Mouse (Mus musculus) bone marrow macrophage, adult 2 months (primary cell): ENCODE results near the gene Mettl24. TPM values are rescaled to one million over a fixed set of nuclear protein-coding genes. Genes with fewer than 3 reads are reported as not detected.
A peak's percentile ranks its signal among the peaks of the same experiment; 100 is the strongest.

Experiments used
- H3K27ac ChIP-seq: 2 replicates; pipeline ENCODE4 v1.5.1; 2012; ENCODE audit warnings: low read depth, low read length; ENCODE audit not compliant: insufficient read depth
- H3K4me1 ChIP-seq: 2 replicates; pipeline ENCODE4 v1.6.1; 2012; ENCODE audit warnings: low read length; ENCODE audit not compliant: control insufficient read depth, insufficient read depth
- H3K4me3 ChIP-seq: 2 replicates; pipeline ENCODE4 v1.5.1; 2012; ENCODE audit warnings: mild to moderate bottlenecking, low read length, moderate library complexity; ENCODE audit not compliant: insufficient read depth
- CTCF ChIP-seq: IDR thresholded peaks from 2 replicates; pipeline ENCODE4 v1.5.1; 2012; ENCODE audit warnings: low read depth, mild to moderate bottlenecking, low read length, moderate library complexity
- POLR2A ChIP-seq: IDR thresholded peaks from 2 replicates; pipeline ENCODE4 v1.6.1; 2012; ENCODE audit warnings: mild to moderate bottlenecking, low read depth, low read length, borderline replicate concordance
- polyA plus RNA-seq: library from polyadenylated mRNA; stranded (reverse); fragments of >200 nt; gene quantifications from 2 replicates; pipeline ENCODE4 v1.2.4, GENCODE M21; 2012; ENCODE audit not compliant: missing spikeins, insufficient read depth, insufficient read length

The Mettl24 gene
- polyA plus RNA-seq, 1 experiment, result not detected

DNA sequence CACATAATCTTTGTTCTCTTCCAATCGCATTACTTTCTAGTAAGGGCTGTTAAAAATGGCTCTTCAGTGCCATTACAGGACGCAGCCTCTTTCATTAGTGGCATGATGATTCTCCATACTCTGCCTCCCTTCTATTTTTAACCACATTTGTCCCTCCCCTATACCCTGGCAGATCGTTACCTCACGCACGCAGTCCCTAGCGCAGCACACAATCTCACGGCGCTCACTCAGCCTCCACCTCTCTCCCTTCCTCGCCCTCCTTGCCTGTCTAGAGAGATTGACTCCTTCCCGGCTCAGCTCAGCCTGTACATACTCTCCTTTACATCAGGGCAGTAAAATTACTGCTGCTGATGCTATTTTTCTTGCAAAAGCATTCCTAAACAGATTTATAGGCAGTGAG lies 161.5 kb downstream of the Mettl24 start:
- H3K4me1 ChIP-seq, result peaks cover 17% of the 10 kb centered on the region
- H3K4me3 ChIP-seq, result no peak overlapping the region
- no peak overlapping the region for H3K27ac ChIP-seq
- no peak for TF ChIP-seq POLR2A
- no peak for TF ChIP-seq CTCF

DNA sequence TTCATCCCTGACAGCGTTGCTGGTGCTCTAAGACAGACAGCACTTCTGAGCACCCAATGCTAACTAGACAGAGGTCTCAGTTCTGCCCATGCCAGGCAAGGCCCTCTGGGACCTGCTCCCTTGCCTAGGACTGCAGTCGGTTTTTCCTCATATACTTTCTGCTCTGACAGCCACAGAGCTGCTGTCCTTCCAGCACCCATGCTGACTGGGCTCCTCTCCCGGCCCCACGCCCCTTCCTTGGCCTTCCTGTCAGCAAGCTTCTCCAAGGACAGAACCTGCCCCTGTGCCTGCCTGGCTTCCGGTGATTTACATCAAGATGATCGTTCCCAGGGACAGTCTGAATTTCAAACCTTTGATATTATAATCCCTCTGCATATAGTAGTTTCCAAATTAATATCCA lies 162.5 kb downstream of the Mettl24 start:
- H3K4me1 ChIP-seq, result peaks cover 17% of the 10 kb centered on the region
- H3K4me3 ChIP-seq, result no peak overlapping the region
- no peak for TF ChIP-seq POLR2A
- TF ChIP-seq CTCF, result no peak
- no peak overlapping the region for H3K27ac ChIP-seq

DNA sequence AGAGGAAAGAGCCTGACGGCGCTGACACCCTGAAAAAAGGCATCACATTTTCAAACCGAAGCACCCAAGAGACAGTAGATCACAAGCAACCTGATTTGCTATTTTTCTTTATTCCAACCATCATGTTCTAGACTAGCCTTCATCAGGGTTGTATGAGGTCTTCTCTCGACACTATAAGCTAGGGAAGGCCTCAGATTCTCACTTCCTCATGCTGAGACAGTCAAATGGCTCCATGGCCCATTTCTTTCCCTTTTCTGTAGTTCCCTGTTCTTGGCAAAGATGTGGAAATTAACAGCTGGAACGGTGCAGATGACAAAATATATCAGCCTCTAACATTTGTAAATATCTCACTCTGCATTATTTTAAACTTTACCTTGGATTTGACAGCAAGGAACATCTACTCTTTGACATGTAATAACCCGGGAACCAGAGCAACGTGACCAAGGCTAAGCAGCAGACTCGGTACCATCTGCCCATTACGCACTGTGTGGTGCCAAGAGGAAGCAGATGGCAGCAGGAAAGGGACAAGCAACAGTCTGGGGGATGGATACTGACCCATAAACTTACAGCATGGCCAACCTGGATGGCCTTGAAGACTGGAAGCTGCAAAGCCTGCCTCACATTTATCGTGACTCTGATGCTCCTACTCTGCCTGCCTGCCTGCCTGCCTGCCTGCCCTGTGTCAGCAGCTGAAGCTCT lies 164.2 kb downstream of the Mettl24 start:
- Histone ChIP-seq H3K27ac (peak overlapping the region; percentile 20), H3K4me3 (no peak overlapping the region), H3K4me1 (peaks cover 17% of the 10 kb centered on the region)
- no peak for TF ChIP-seq POLR2A
- no peak for TF ChIP-seq CTCF

DNA sequence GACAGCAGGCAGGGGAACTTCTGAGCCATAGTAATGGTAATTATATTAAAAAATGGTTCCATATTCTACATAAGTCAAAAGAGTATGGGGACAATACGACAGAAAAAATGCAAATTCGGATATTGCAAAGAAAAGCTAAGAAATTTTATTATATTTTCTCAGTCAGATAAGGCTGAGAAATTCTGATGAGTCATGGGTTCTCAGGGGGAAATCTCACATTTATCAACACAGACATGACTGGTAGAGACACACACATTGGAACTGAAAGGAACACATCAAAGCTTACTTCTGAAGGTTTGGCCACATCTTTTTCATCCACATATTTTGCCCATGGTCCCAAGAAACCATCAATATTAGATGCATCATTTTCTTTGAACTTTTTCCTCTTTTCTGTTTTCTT lies 167.6 kb downstream of the Mettl24 start:
- no peak overlapping the region for H3K4me3 ChIP-seq
- no peak overlapping the region for H3K27ac ChIP-seq
- H3K4me1 ChIP-seq, result peaks cover 17% of the 10 kb centered on the region
- TF ChIP-seq CTCF (no peak), POLR2A (no peak)

DNA sequence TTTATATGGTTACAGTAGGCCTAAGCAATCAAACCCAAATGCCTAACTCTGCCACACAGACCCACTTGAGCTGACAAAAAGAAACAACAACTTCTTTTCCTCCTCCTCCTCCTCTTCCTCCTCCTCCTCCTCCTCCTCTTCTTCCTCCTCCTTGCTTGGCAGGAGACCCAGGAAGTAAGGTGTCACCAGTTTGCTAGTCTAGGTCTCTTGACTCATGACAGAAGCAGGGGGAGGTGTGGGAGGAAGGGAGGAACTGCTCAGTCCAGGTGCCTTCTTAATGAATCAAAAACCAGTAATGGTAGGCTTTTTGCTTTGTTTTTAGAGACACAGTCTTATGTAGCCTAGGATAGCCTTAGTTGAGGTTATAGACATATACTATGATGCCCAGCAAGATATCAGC lies 168.1 kb downstream of the Mettl24 start:
- Histone ChIP-seq H3K4me1 (peaks cover 17% of the 10 kb centered on the region), H3K4me3 (no peak overlapping the region), H3K27ac (no peak overlapping the region)
- no peak for TF ChIP-seq CTCF
- TF ChIP-seq POLR2A, result no peak

DNA sequence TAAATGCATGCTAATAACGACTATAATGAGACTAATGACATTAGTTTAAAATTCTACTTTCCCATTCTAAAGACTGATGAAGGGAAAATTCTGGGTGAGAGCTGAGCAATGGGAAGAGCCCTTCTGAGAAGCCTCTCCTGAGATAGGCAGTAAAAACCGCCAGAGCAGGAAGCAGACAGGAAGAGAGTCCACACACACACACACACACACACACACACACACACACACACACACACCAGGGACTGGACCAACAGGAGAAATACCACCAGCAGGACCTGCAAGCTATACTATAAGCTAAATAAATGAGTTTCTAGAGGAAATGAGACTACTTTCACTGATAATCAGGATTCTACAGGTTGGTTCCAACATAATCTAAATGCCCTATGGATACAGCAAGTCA lies 172.5 kb downstream of the Mettl24 start:
- Histone ChIP-seq H3K4me1 (no peaks in the 10 kb centered on the region), H3K4me3 (no peak overlapping the region), H3K27ac (no peak overlapping the region)
- TF ChIP-seq CTCF (no peak), POLR2A (no peak)

DNA sequence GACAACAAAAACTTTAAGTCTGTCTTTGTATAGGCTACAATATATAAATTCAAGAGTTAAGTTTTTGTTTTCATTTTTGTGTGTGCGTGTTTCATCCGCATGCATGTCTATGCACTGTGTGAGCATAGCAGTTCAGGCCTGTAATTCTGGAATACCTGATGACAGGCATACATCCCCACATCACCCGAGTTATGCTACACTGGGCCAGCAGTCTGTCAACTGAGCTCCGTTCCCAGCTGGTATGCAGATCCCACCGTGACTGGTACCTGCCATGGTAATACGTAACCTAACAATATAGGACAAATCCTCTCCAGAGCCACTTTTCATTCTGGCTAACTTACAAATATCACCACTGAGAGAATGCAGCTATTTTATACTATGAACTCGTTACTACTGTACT lies 173.6 kb downstream of the Mettl24 start:
- no peak for TF ChIP-seq CTCF
- TF ChIP-seq POLR2A, result no peak
- Histone ChIP-seq H3K4me3 (no peak overlapping the region), H3K27ac (no peak overlapping the region), H3K4me1 (no peaks in the 10 kb centered on the region)

DNA sequence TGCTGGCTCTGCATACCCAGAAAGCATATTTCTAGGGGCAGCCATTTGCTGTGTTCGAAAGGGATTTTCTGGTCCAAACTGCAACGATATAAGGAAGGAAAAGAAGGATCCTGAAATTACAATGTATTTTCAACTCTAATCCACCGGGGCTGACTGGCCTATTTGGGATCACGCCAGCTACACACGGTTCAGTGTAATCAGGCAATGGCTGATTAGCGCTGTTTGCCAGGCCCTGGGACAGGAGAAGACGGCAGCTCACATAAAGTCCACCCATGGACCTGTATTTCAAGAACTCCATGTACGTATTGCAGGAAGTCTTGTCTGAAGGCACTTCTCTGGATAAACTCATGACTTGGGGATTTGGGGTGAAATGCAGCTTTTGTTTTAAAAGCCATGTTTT lies 174.5 kb downstream of the Mettl24 start:
- no peak for TF ChIP-seq POLR2A
- TF ChIP-seq CTCF, result no peak
- H3K4me3 ChIP-seq, result no peak overlapping the region
- H3K4me1 ChIP-seq, result no peaks in the 10 kb centered on the region
- no peak overlapping the region for H3K27ac ChIP-seq

Other genes starting within 250 kb of the Mettl24 start
- gene Slc22a16, start 112.9 kb upstream of the Mettl24 start, polyA plus RNA-seq, result not detected in 2 replicates
- gene Ddo, start 53.3 kb upstream of the Mettl24 start, polyA plus RNA-seq, result not detected in 2 replicates
- 26.2 and 27.0 TPM in 2 replicates for gene Cdc40, start 200.0 kb downstream of the Mettl24 start, polyA plus RNA-seq
- not detected in 2 replicates for gene Wasf1, start 200.2 kb downstream of the Mettl24 start, polyA plus RNA-seq